Mouse (Mus musculus) kidney, adult 2 months (tissue): ENCODE results near the gene Cyfip2.

ENCODE experiments used
- CTCF ChIP-seq: fragments of 200-500 bp; conservative IDR thresholded peaks from 2 replicates; pipeline ENCODE4 v1.5.1; 2011; ENCODE audit warnings: low read depth, mild to moderate bottlenecking, control low read depth, low read length, moderate library complexity, mixed read lengths; ENCODE audit not compliant: insufficient read depth, insufficient read length
- POLR2A ChIP-seq: fragments of 200-500 bp; IDR thresholded peaks from one replicate; pipeline ENCODE4 v1.6.1; 2011; ENCODE audit warnings: low read depth, low read length, control low read depth

GRCm38 (mm10) chr11:46244731-46245604 is 67.7 kb downstream of the Cyfip2 start:
- TF ChIP-seq CTCF (no peak), POLR2A (no peak)
